Mouse (Mus musculus) gastrocnemius, adult 18-20 months (tissue): Measurements from ENCODE around the gene Mex3d. TPM values are rescaled to one million over a fixed set of nuclear protein-coding genes. Genes with fewer than 3 reads are reported as not detected.

Experiments used
- DNase-seq: peaks from one replicate; pipeline ENCODE4 v3.0.0; 2021; ENCODE audit warnings: low spot score
- total RNA-seq, 2 experiments: library from RNA; stranded (reverse); gene quantifications; 2 replicates each; pipeline ENCODE4 v1.2.3; 2021

Gene Mex3d
- total RNA-seq, 2 experiments from 2014 or later = 4.0 to 4.6 TPM

GRCm38 (mm10) chr10:80386735-80387471, 556 bp downstream of the Mex3d start:
- DNase-seq = no peak

GRCm38 (mm10) chr10:80385811-80386734, 1.4 kb downstream of the Mex3d start:
- no peak for DNase-seq

- DNase-seq = no peak
Measured at GRCm38 (mm10) chr10:80385310-80385709, 2.1 kb downstream of the Mex3d start.

- no peak for DNase-seq
Measured at GRCm38 (mm10) chr10:80384709-80385108, 2.8 kb downstream of the Mex3d start.

GRCm38 (mm10) chr10:80384115-80384639, 3.3 kb downstream of the Mex3d start:
- no peak for DNase-seq

GRCm38 (mm10) chr10:80383431-80383830, 4.0 kb downstream of the Mex3d start:
- no peak for DNase-seq

GRCm38 (mm10) chr10:80382641-80383365, 4.7 kb downstream of the Mex3d start:
- no peak for DNase-seq

GRCm38 (mm10) chr10:80377716-80378115, 9.7 kb downstream of the Mex3d start:
- no peak for DNase-seq

- DNase-seq = peak; percentile 92
Measured at GRCm38 (mm10) chr10:80376160-80376559, 11.3 kb downstream of the Mex3d start.

- peak; percentile 79 for DNase-seq
Measured at GRCm38 (mm10) chr10:80374063-80374462, 13.4 kb downstream of the Mex3d start.

- DNase-seq = no peak
Measured at GRCm38 (mm10) chr10:80372706-80373105, 14.8 kb downstream of the Mex3d start.

- DNase-seq = no peak
Measured at GRCm38 (mm10) chr10:80371983-80372382, 15.5 kb downstream of the Mex3d start.

- no peak for DNase-seq
Measured at GRCm38 (mm10) chr10:80371411-80371966, 16.0 kb downstream of the Mex3d start.

- DNase-seq = no peak
Measured at GRCm38 (mm10) chr10:80369995-80370747, 17.3 kb downstream of the Mex3d start.

- no peak for DNase-seq
Measured at GRCm38 (mm10) chr10:80368392-80368791, 19.1 kb downstream of the Mex3d start.

GRCm38 (mm10) chr10:80367954-80368353, 19.5 kb downstream of the Mex3d start:
- DNase-seq = no peak

- no peak for DNase-seq
Measured at GRCm38 (mm10) chr10:80365736-80366135, 21.7 kb downstream of the Mex3d start.

- DNase-seq = no peak
Measured at GRCm38 (mm10) chr10:80363734-80364133, 23.7 kb downstream of the Mex3d start.

GRCm38 (mm10) chr10:80357994-80358639, 29.3 kb downstream of the Mex3d start:
- no peak for DNase-seq

- DNase-seq = no peak
Measured at GRCm38 (mm10) chr10:80357336-80357735, 30.1 kb downstream of the Mex3d start.
